ENCODE assay signal across 8 mouse cellular contexts in genomic region chr4:116995798-116996135, GRCm38 (mm10). TPM values are rescaled to one million over a fixed set of nuclear protein-coding genes. Genes with fewer than 3 reads are reported as not detected.
DNase-seq lines count a peak whose midpoint lies in the region; ATAC-seq and TF ChIP-seq lines count a peak whose summit lies in the region.

No protein-coding gene starts in this region.

- peak overlapping the region; percentile 92 for H3K27ac ChIP-seq in hindbrain, embryonic 13.5 days
- peak overlapping the region; percentile 74 for H3K27ac ChIP-seq in limb, embryonic 15.5 days
- H3K27ac ChIP-seq in midbrain, embryonic 15.5 days, result peak overlapping the region; percentile 81; the same call in 1 of the 2 replicates
- H3K27ac ChIP-seq in testis, adult 2 months (ENCODE audit: control insufficient read depth, insufficient read depth, low read depth, low read length), result no peak overlapping the region

- peak; percentile 67 for DNase-seq in adrenal gland, postnatal 14 days
- no peak for DNase-seq in layer of hippocampus, adult 18-20 months (ENCODE audit: low spot score in 2 of 2)

- peak overlapping the region; percentile 100 for H3K4me3 ChIP-seq in E14TG2a.4 (replicated peaks; ENCODE audit: low read length)
- H3K4me3 ChIP-seq in hindbrain, embryonic 13.5 days, result peak overlapping the region; percentile 98
- H3K4me3 ChIP-seq in limb, embryonic 15.5 days, result peak overlapping the region; percentile 85
- peak overlapping the region; percentile 97 for H3K4me3 ChIP-seq in midbrain, embryonic 15.5 days
- H3K4me3 ChIP-seq in testis, adult 2 months (ENCODE audit: control insufficient read depth, low read depth, low read length), result peak overlapping the region; percentile 90

- WGBS in hindbrain, embryonic 13.5 days, result under 1% methylated on average over 16 of the region's 16 CpGs
- WGBS in limb, embryonic 15.5 days, result under 1% methylated on average over 16 of the region's 16 CpGs
- under 1% methylated on average over 16 of the region's 16 CpGs for WGBS in midbrain, embryonic 15.5 days

- H3K9ac ChIP-seq in hindbrain, embryonic 13.5 days, result peak overlapping the region; percentile 91
- H3K9ac ChIP-seq in limb, embryonic 15.5 days, result peak overlapping the region; percentile 72
- H3K9ac ChIP-seq in midbrain, embryonic 15.5 days, result peak overlapping the region; percentile 86

- no peaks in the 10 kb centered on the region for H3K9me3 ChIP-seq in E14TG2a.4 (ENCODE audit: low read length)
- no peaks in the 10 kb centered on the region for H3K9me3 ChIP-seq in hindbrain, embryonic 13.5 days
- no peaks in the 10 kb centered on the region for H3K9me3 ChIP-seq in limb, embryonic 15.5 days
- H3K9me3 ChIP-seq in midbrain, embryonic 15.5 days, result no peaks in the 10 kb centered on the region

- H3K4me2 ChIP-seq in hindbrain, embryonic 13.5 days, result peak overlapping the region; percentile 96
- H3K4me2 ChIP-seq in limb, embryonic 15.5 days, result peak overlapping the region; percentile 98
- H3K4me2 ChIP-seq in midbrain, embryonic 15.5 days, result peak overlapping the region; percentile 92

- peaks cover 55% of the 10 kb centered on the region for H3K36me3 ChIP-seq in E14TG2a.4 (ENCODE audit: insufficient read depth, low read length)
- peaks cover 35% of the 10 kb centered on the region for H3K36me3 ChIP-seq in hindbrain, embryonic 13.5 days
- H3K36me3 ChIP-seq in limb, embryonic 15.5 days, result peaks cover 32% of the 10 kb centered on the region
- peaks cover 22% of the 10 kb centered on the region; the same call in 1 of the 2 replicates for H3K36me3 ChIP-seq in midbrain, embryonic 15.5 days (replicated peaks)
- no peaks in the 10 kb centered on the region for H3K36me3 ChIP-seq in testis, adult 2 months (ENCODE audit: control insufficient read depth, insufficient read depth, low read length)

- TF ChIP-seq POLR2A in testis, adult 2 months (IDR thresholded peaks at IDR 0.05; ENCODE audit: control insufficient read depth, low read depth, low read length), result no peak

- H3K4me1 ChIP-seq in E14TG2a.4 (replicated peaks; ENCODE audit: low read depth, low read length), result peaks cover 53% of the 10 kb centered on the region
- peaks cover 29% of the 10 kb centered on the region for H3K4me1 ChIP-seq in hindbrain, embryonic 13.5 days (replicated peaks)
- peaks cover 31% of the 10 kb centered on the region for H3K4me1 ChIP-seq in limb, embryonic 15.5 days
- H3K4me1 ChIP-seq in midbrain, embryonic 15.5 days, result peaks cover 26% of the 10 kb centered on the region
- H3K4me1 ChIP-seq in testis, adult 2 months (ENCODE audit: control insufficient read depth, insufficient read depth, low read length), result peaks cover 23% of the 10 kb centered on the region

- ATAC-seq in erythroblast, adult 5-6 weeks (replicated peaks; ENCODE audit: low FRiP score, poor library complexity, severe bottlenecking), result peak; percentile 24
- peak; percentile 22; the same call in 1 of the 2 replicates for ATAC-seq in hindbrain, embryonic 13.5 days (ENCODE audit: low FRiP score)
- no peak for ATAC-seq in limb, embryonic 15.5 days (ENCODE audit: insufficient number of reproducible peaks, low FRiP score, low TSS enrichment, low read depth)
- peak; percentile 9 for ATAC-seq in midbrain, embryonic 15.5 days (replicated peaks)

- H3K27me3 ChIP-seq in E14TG2a.4 (ENCODE audit: insufficient read depth, low read length), result no peaks in the 10 kb centered on the region
- H3K27me3 ChIP-seq in hindbrain, embryonic 13.5 days, result no peaks in the 10 kb centered on the region
- H3K27me3 ChIP-seq in limb, embryonic 15.5 days, result no peaks in the 10 kb centered on the region
- no peaks in the 10 kb centered on the region for H3K27me3 ChIP-seq in midbrain, embryonic 15.5 days (replicated peaks)
- H3K27me3 ChIP-seq in testis, adult 2 months (ENCODE audit: control insufficient read depth, insufficient read depth, low read length), result no peaks in the 10 kb centered on the region

- TF ChIP-seq CTCF in E14TG2a.4 (conservative IDR thresholded peaks at IDR 0.05; ENCODE audit: low read length), result peak; percentile 24; the same call in 1 of the 2 replicates
- no peak for TF ChIP-seq CTCF in testis, adult 2 months (IDR thresholded peaks at IDR 0.05; ENCODE audit: control insufficient read depth, insufficient read depth, insufficient replicate concordance, low read depth, low read length)

RNA-seq across cellular contexts. Expression of gene Hectd3, which starts 0.7 kb away (rescaled TPM):
- total RNA-seq in adrenal gland, postnatal 14 days (2021), result 21.0 and 25.7 TPM in 2 replicates
- 5.8 and 7.9 TPM in 2 replicates for total RNA-seq in erythroblast, adult 5-6 weeks (2015; ENCODE audit: low replicate concordance)
- 7.8 and 12.3 TPM in 2 replicates for total RNA-seq in erythroblast, adult 5-6 weeks (2017; ENCODE audit: low replicate concordance)
- polyA plus RNA-seq in hindbrain, embryonic 13.5 days (2015; fragmentation: Nextera tagmentation; extraction: Ambion mirVana), result 19.5 and 21.5 TPM in 2 replicates
- polyA plus RNA-seq in limb, embryonic 15.5 days (2015; fragmentation: Nextera tagmentation; extraction: Ambion mirVana), result 11.2 and 11.5 TPM in 2 replicates
- polyA plus RNA-seq in midbrain, embryonic 15.5 days (2015; fragmentation: Nextera tagmentation; extraction: Ambion mirVana), result 25.8 and 27.0 TPM in 2 replicates
- 10.7 and 10.9 TPM in 2 replicates for polyA plus RNA-seq in testis, adult 2 months (2012; rRNA removed)
- total RNA-seq in layer of hippocampus, adult 18-20 months (2021), result 10 to 100 TPM; 43.7 to 45.4 TPM

RNA-seq across cellular contexts. Expression of gene Urod, which starts 1.6 kb away (rescaled TPM):
- 121 and 129 TPM in 2 replicates for total RNA-seq in adrenal gland, postnatal 14 days (2021)
- 731 and 769 TPM in 2 replicates for total RNA-seq in erythroblast, adult 5-6 weeks (2015; ENCODE audit: low replicate concordance)
- total RNA-seq in erythroblast, adult 5-6 weeks (2017; ENCODE audit: low replicate concordance), result 989 and 1,487 TPM in 2 replicates
- 69.7 and 70.2 TPM in 2 replicates for polyA plus RNA-seq in hindbrain, embryonic 13.5 days (2015; fragmentation: Nextera tagmentation; extraction: Ambion mirVana)
- 85.3 and 90.8 TPM in 2 replicates for polyA plus RNA-seq in limb, embryonic 15.5 days (2015; fragmentation: Nextera tagmentation; extraction: Ambion mirVana)
- polyA plus RNA-seq in midbrain, embryonic 15.5 days (2015; fragmentation: Nextera tagmentation; extraction: Ambion mirVana), result 51.4 and 59.7 TPM in 2 replicates
- polyA plus RNA-seq in testis, adult 2 months (2012; rRNA removed), result 16.5 and 16.8 TPM in 2 replicates
- total RNA-seq in layer of hippocampus, adult 18-20 months (2021), result 10 to 100 TPM; 61.9 to 69.4 TPM

RNA-seq across cellular contexts. Expression of gene Eif2b3, which starts 23.4 kb away (rescaled TPM):
- total RNA-seq in adrenal gland, postnatal 14 days (2021), result 30.5 and 34.6 TPM in 2 replicates
- 11.9 and 20.1 TPM in 2 replicates for total RNA-seq in erythroblast, adult 5-6 weeks (2015; ENCODE audit: low replicate concordance)
- 7.2 and 10.0 TPM in 2 replicates for total RNA-seq in erythroblast, adult 5-6 weeks (2017; ENCODE audit: low replicate concordance)
- polyA plus RNA-seq in hindbrain, embryonic 13.5 days (2015; fragmentation: Nextera tagmentation; extraction: Ambion mirVana), result 46.3 and 47.4 TPM in 2 replicates
- 44.3 TPM in 2 replicates for polyA plus RNA-seq in limb, embryonic 15.5 days (2015; fragmentation: Nextera tagmentation; extraction: Ambion mirVana)
- 44.6 and 46.2 TPM in 2 replicates for polyA plus RNA-seq in midbrain, embryonic 15.5 days (2015; fragmentation: Nextera tagmentation; extraction: Ambion mirVana)
- polyA plus RNA-seq in testis, adult 2 months (2012; rRNA removed), result 5.4 and 6.3 TPM in 2 replicates
- 10 to 100 TPM; 15.8 to 17.8 TPM for total RNA-seq in layer of hippocampus, adult 18-20 months (2021)
